Mouse (Mus musculus) ES-E14 (cell line): ENCODE measurements around the gene Cacnb4.

Experiments
- CHD2 ChIP-seq: IDR thresholded peaks from 2 replicates; pipeline ENCODE4 v1.6.1; 2014; ENCODE audit warnings: mild to moderate bottlenecking, low read depth, low read length, inconsistent platforms
- HCFC1 ChIP-seq: IDR thresholded peaks from 2 replicates; pipeline ENCODE4 v1.6.1; 2012; ENCODE audit warnings: low read length, inconsistent platforms, borderline replicate concordance; ENCODE audit not compliant: insufficient read depth
- MAFK ChIP-seq: IDR thresholded peaks from 2 replicates; pipeline ENCODE4 v1.6.1; 2014; ENCODE audit warnings: mild to moderate bottlenecking, low read depth, low read length, inconsistent platforms; ENCODE audit not compliant: insufficient read depth
- ZC3H11A ChIP-seq: IDR thresholded peaks from 2 replicates; pipeline ENCODE4 v1.6.1; 2012; ENCODE audit warnings: low read depth, mild to moderate bottlenecking, inconsistent platforms, low read length, borderline replicate concordance
- ZNF384 ChIP-seq: IDR thresholded peaks from 2 replicates; pipeline ENCODE4 v1.6.1; 2012; ENCODE audit warnings: low read depth, low read length, inconsistent platforms

GRCm38 (mm10) chr2:52544527-52544926 lies 132.1 kb downstream of the Cacnb4 start:
- TF ChIP-seq HCFC1 (no peak), MAFK (no peak), CHD2 (no peak), ZNF384 (no peak), ZC3H11A (no peak)
